Mouse (Mus musculus) liver, postnatal 0 days (tissue): ENCODE measurements around the gene Nhp2. TPM values are rescaled to one million over a fixed set of nuclear protein-coding genes. Genes with fewer than 3 reads are reported as not detected.
A peak's percentile ranks its signal among the peaks of the same experiment; 100 is the strongest.

Source experiments
- ATAC-seq: fragments of 200-750 bp; cut with Nextera tagmentation; 2 replicates; pipeline ENCODE4 v1.8.0; 2017; ENCODE audit warnings: mild to moderate bottlenecking, moderate library complexity
- DNase-seq: peaks from one replicate; pipeline ENCODE4 v3.0.0-alpha.2; 2016
- H3K27ac ChIP-seq: fragments of 300-500 bp; sonication (generic); 2 replicates; pipeline ENCODE4 v1.5.1; 2014; ENCODE audit warnings: antibody characterized with exemption, moderate library complexity, mild to moderate bottlenecking, low read depth
- H3K27me3 ChIP-seq: fragments of 300-500 bp; sonication (generic); 2 replicates; pipeline ENCODE4 v1.6.1; 2014; ENCODE audit warnings: low read length, control low read depth, mixed read lengths; ENCODE audit not compliant: insufficient read depth
- H3K36me3 ChIP-seq: fragments of 300-500 bp; sonication (generic); replicated peaks from 2 replicates; pipeline ENCODE4 v1.6.1; 2014; ENCODE audit warnings: mild to moderate bottlenecking, control low read depth, low read length, moderate library complexity, mixed read lengths; ENCODE audit not compliant: insufficient read depth
- H3K4me1 ChIP-seq: fragments of 300-500 bp; sonication (generic); 2 replicates; pipeline ENCODE4 v1.6.1; 2014; ENCODE audit warnings: antibody characterized with exemption, mild to moderate bottlenecking, control low read depth; ENCODE audit not compliant: insufficient read depth
- H3K4me2 ChIP-seq: fragments of 300-500 bp; sonication (generic); 2 replicates; pipeline ENCODE4 v1.6.1; 2014; ENCODE audit warnings: low read depth, mild to moderate bottlenecking, low read length, moderate library complexity, mixed read lengths
- H3K4me3 ChIP-seq: fragments of 300-500 bp; sonication (generic); 2 replicates; pipeline ENCODE4 v1.5.1; 2014; ENCODE audit warnings: low read depth, low read length
- H3K9ac ChIP-seq: fragments of 300-500 bp; sonication (generic); replicated peaks from 2 replicates; pipeline ENCODE4 v1.6.1; 2014; ENCODE audit warnings: mild to moderate bottlenecking, moderate library complexity
- H3K9me3 ChIP-seq: fragments of 300-500 bp; sonication (generic); 2 replicates; pipeline ENCODE4 v1.6.1; 2016; ENCODE audit warnings: mild to moderate bottlenecking, control low read depth, low read length, mixed read lengths
- CTCF ChIP-seq: sonication (generic); IDR thresholded peaks from 2 replicates; pipeline ENCODE4 v1.5.1; 2016; ENCODE audit warnings: antibody characterized with exemption, low read depth
- EP300 ChIP-seq: IDR thresholded peaks from 2 replicates; pipeline ENCODE4 v1.6.1; 2016; ENCODE audit warnings: antibody characterized with exemption, low read depth, mild to moderate bottlenecking
- WGBS: fragments of 180-500 bp; shearing (Covaris S2); extraction: QIAGEN DNeasy Blood & Tissue Kit; methylation state at CpG from one replicate; pipeline ENCODE4 v1.1.7; 2014; ENCODE audit not compliant: insufficient replicate concordance; 5-methylcytosine and 5-hydroxymethylcytosine counted together
- polyA plus RNA-seq: library from polyadenylated mRNA; unstranded; fragments of >200 nt; fragmentation: Nextera tagmentation; extraction: Ambion mirVana; gene quantifications from 2 replicates; pipeline ENCODE4 v1.2.1, GENCODE M21; 2015

The Nhp2 gene
- polyA plus RNA-seq, 1 experiment from 2014 or later: 76.2 TPM

DNA sequence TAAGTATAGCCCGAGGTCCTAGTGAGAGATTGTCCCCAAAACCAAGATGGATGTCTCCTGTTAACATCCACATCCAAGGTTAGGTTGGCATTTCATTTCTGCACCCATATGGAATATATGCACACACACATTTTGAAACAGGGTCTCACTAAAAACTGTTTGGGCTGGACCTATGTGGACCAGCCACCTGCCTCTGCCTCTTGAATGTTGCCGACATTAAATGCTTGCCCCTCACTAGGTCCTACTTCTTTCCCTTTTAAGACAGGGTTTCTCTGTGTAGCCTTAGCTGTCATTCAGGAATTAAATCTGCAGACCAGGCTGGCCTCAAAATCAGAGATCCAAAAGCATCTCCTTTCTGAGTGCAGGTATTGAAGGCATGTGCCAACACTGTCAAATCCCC is 22.0 kb upstream of the Nhp2 start:
- Histone ChIP-seq H3K4me2 (no peak overlapping the region), H3K36me3 (peaks cover 98% of the 10 kb centered on the region), H3K4me1 (no peaks in the 10 kb centered on the region), H3K27ac (no peak overlapping the region), H3K27me3 (no peaks in the 10 kb centered on the region), H3K9ac (no peak overlapping the region), H3K4me3 (no peak overlapping the region), H3K9me3 (no peaks in the 10 kb centered on the region)
- DNase-seq (no peak), ATAC-seq (no peak)
- TF ChIP-seq EP300 (no peak), CTCF (no peak)
- WGBS: 70% methylated on average over 2 of the region's 2 CpGs

DNA sequence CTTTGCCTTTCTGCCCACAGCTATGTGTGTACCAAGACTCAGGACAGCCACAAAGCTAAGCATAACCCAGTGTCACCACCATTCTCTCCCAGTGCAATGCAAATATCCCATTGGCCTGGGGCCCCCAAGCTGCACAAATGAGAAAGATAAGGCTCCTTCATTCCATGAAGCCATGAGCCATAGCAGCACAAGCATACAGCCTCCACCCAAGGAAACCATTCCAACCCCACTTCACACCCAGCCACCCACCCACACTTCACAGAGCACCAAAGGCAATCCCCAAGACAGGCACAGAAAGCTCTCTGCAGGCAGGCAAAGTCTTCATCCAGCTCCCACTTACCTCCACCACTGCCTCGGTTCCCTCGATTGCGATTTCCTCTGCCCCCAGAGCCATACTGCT is 17.3 kb upstream of the Nhp2 start:
- Histone ChIP-seq H3K4me1 (peaks cover 15% of the 10 kb centered on the region), H3K36me3 (peaks cover 81% of the 10 kb centered on the region), H3K9me3 (no peaks in the 10 kb centered on the region), H3K27ac (no peak overlapping the region), H3K4me2 (no peak overlapping the region), H3K4me3 (no peak overlapping the region), H3K27me3 (no peaks in the 10 kb centered on the region), H3K9ac (no peak overlapping the region)
- TF ChIP-seq CTCF (no peak), EP300 (no peak)
- no peak for ATAC-seq
- no peak for DNase-seq
- WGBS: 82% methylated on average over 3 of the region's 3 CpGs

DNA sequence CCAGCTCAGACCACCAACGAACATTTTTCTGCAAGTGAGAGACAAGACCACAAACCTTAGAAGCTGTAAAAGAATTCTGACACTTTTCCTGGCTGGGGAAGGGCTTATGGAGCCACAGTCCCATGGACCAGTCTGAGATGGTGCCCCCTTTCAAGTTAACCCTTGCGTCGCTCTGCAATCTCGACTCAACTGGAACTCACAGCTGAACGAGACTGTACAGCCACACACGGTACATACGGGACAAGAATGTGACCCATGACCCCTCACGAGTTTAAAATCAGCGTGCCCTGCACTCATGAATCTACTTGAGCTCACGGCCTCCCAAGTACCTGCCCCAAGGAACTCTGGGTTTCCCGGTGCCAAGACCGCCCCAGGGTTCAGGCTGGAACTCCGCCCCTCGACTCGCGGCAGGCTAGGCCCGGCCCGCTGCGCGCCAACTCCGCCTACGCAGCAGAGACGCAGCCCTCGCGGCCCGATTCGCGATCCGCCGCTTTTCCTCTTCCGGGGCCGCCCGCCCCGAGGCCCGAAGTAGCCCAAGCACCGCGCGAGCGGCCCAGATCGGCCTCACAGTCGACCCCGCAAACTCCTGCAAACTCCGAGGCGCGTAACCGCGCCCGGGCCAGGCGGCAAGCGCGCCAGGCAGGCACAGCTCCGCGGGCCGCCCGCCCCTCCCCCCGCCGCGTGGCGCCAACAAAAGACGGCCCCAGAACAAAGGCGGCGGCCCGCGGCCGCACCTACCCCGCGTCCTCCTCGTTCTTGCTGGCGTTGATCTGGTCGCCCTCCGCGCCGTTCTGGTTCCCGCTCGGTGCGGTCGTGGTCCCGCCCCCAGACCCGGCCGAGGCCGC is 13.7 kb upstream of the Nhp2 start:
- WGBS: 1% methylated on average over 73 of the region's 81 CpGs
- Histone ChIP-seq H3K27me3 (no peaks in the 10 kb centered on the region), H3K9me3 (no peaks in the 10 kb centered on the region), H3K4me3 (peak overlapping the region; percentile 95), H3K9ac (peak overlapping the region; percentile 98), H3K4me1 (peaks cover 27% of the 10 kb centered on the region), H3K27ac (peak overlapping the region; percentile 96), H3K36me3 (peaks cover 45% of the 10 kb centered on the region), H3K4me2 (peak overlapping the region; percentile 82)
- DNase-seq (peak; percentile 92), ATAC-seq (peak; percentile 73)
- TF ChIP-seq CTCF (no peak), EP300 (no peak)

DNA sequence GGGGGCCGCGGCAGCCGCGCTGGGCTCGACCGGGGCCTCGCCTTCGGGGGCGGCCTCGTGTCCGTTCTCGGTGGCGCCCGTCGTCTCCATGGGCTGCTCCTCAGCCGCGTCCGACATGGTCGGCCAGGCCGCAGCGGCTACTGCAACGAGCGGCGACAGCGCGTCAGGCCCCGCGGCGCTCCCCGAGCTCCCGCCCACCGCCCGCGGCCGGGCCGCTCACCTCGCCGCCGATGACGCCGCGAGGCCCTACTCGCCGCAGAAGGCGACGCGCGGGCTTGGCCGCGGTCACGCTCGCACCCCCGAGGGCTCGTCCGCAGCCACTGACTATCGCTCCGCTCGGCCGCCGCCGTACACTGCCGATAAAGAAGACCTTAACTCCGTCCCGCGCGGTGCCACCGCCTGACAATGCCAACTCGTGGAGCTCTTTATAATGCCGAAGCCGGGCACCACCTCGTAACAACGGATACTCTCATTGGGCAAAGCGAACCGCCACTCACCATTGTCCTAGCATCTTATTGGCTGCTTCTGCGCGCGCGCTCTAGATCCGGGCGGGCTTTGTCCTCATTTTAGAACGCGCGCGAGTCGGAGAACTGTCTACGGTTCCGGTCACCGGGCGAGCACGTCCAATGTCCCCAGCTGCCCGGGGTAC is 13.0 kb upstream of the Nhp2 start, which contains the start of gene Hnrnpab:
Gene Hnrnpab (minus strand): TSS at position 401 of the 649 bp plus-strand sequence.
- Histone ChIP-seq H3K36me3 (peaks cover 38% of the 10 kb centered on the region), H3K4me3 (peak within 1 kb of the TSS; percentile 95), H3K9me3 (no peaks in the 10 kb centered on the region), H3K4me2 (peak within 1 kb of the TSS; percentile 82), H3K9ac (peak within 1 kb of the TSS; percentile 98), H3K27me3 (no peaks in the 10 kb centered on the region), H3K27ac (peak within 1 kb of the TSS; percentile 96), H3K4me1 (peaks cover 27% of the 10 kb centered on the region)
- 3% methylated on average over 81 of the region's 91 CpGs for WGBS
- ATAC-seq (peak; percentile 89), DNase-seq (peak; percentile 97)
- TF ChIP-seq EP300 (peak; percentile 72; the same call in 1 of the 2 replicates), CTCF (no peak)

DNA sequence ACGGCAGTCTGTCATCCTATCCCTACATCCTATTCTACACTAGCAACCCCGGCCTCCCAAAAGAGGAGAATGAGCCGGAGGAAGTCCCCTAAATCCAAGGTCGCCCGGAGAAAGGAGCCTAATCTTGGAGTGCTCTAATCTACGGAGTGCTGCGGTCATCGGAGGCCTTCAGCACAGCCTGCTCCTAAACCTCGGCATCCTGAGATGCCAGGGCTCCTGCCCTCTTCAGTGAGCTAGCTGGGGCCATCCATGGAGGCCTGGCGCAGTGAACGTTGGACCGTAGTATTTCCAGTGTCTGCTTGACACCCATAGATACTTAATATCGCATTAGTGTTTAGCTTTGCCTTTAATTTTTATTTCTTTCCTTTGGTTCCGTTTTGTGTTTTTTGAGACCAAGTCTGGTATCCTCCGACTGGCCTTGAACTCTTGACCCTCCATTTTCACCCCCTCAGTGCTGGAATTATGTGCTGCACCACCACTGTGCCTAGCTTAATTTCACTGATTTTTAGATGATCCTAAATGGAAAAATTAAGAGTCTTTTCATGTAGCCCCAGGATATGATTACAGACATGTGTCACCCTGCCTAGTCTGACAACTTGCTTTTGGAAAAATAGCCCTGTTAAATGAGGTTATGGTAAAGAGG is 12.3 kb upstream of the Nhp2 start:
- Histone ChIP-seq H3K36me3 (peaks cover 31% of the 10 kb centered on the region), H3K4me1 (peaks cover 27% of the 10 kb centered on the region), H3K4me2 (peak overlapping the region; percentile 82), H3K27ac (peak overlapping the region; percentile 96), H3K27me3 (no peaks in the 10 kb centered on the region), H3K4me3 (peak overlapping the region; percentile 95), H3K9me3 (no peaks in the 10 kb centered on the region), H3K9ac (peak overlapping the region; percentile 98)
- DNase-seq: no peak
- TF ChIP-seq CTCF: no peak
- TF ChIP-seq EP300: peak; percentile 27; the same call in 1 of the 2 replicates
- ATAC-seq: peak; percentile 35
- WGBS: 7% methylated on average over 15 of the region's 15 CpGs
